Mouse (Mus musculus) intestine, postnatal 0 days (tissue): ENCODE results near the gene Fdxr. TPM values are rescaled to one million over a fixed set of nuclear protein-coding genes. Genes with fewer than 3 reads are reported as not detected.

Experiments used
- ATAC-seq: fragments of 200-750 bp; cut with Nextera tagmentation; 2 replicates; pipeline ENCODE4 v1.8.0; 2017; ENCODE audit warnings: mild to moderate bottlenecking, moderate TSS enrichment, moderate library complexity
- H3K27ac ChIP-seq: fragments of 300-500 bp; sonication (generic); 2 replicates; pipeline ENCODE4 v1.5.1; 2014; ENCODE audit warnings: mild to moderate bottlenecking, low read depth, low read length, moderate library complexity
- H3K27me3 ChIP-seq: fragments of 300-500 bp; sonication (generic); replicated peaks from 2 replicates; pipeline ENCODE4 v1.6.1; 2014; ENCODE audit warnings: low read length, mixed read lengths; ENCODE audit not compliant: control insufficient read depth, insufficient read depth
- H3K36me3 ChIP-seq: fragments of 300-500 bp; sonication (generic); 2 replicates; pipeline ENCODE4 v1.6.1; 2014; ENCODE audit warnings: mild to moderate bottlenecking, moderate library complexity; ENCODE audit not compliant: control insufficient read depth, insufficient read depth
- H3K4me1 ChIP-seq: fragments of 300-500 bp; sonication (generic); replicated peaks from 2 replicates; pipeline ENCODE4 v1.6.1; 2014; ENCODE audit warnings: antibody characterized with exemption, low read length, mixed read lengths; ENCODE audit not compliant: control insufficient read depth, insufficient read depth
- H3K4me2 ChIP-seq: fragments of 300-500 bp; sonication (generic); replicated peaks from 2 replicates; pipeline ENCODE4 v1.6.1; 2014; ENCODE audit warnings: low read depth, mild to moderate bottlenecking, moderate library complexity
- H3K4me3 ChIP-seq: fragments of 300-500 bp; sonication (generic); 2 replicates; pipeline ENCODE4 v1.5.1; 2014; ENCODE audit warnings: low read depth, low read length
- H3K9ac ChIP-seq: fragments of 300-500 bp; sonication (generic); 2 replicates; pipeline ENCODE4 v1.6.1; 2014; ENCODE audit warnings: mild to moderate bottlenecking, low read depth, low read length
- H3K9me3 ChIP-seq: fragments of 300-500 bp; sonication (generic); 2 replicates; pipeline ENCODE4 v1.6.1; 2016; ENCODE audit warnings: mixed run types; ENCODE audit not compliant: control insufficient read depth
- CTCF ChIP-seq: sonication (generic); IDR thresholded peaks from 2 replicates; pipeline ENCODE4 v1.5.1; 2016; ENCODE audit warnings: low read depth, mild to moderate bottlenecking, control low read depth, antibody characterized with exemption, moderate library complexity
- WGBS: fragments of 180-500 bp; shearing (Covaris S2); extraction: QIAGEN DNeasy Blood & Tissue Kit; methylation state at CpG from one replicate; pipeline ENCODE4 v1.1.7; 2014; 5-methylcytosine and 5-hydroxymethylcytosine counted together
- polyA plus RNA-seq: library from polyadenylated mRNA; unstranded; fragments of >200 nt; fragmentation: Nextera tagmentation; extraction: Ambion mirVana; gene quantifications from 2 replicates; pipeline ENCODE4 v1.2.1, GENCODE M21; 2015

The Fdxr gene
- polyA plus RNA-seq, 1 experiment from 2014 or later = 8.0 TPM

- H3K27me3 ChIP-seq = no peaks in the 10 kb centered on the region
- no peak overlapping the region for H3K4me2 ChIP-seq
- peaks cover 3% of the 10 kb centered on the region; the same call in 1 of the 2 replicates for H3K4me1 ChIP-seq
- WGBS = 70% methylated on average over 7 of the region's 7 CpGs
- ATAC-seq = no peak
- H3K9ac ChIP-seq = no peak overlapping the region
- no peak overlapping the region for H3K4me3 ChIP-seq
- peaks cover 12% of the 10 kb centered on the region for H3K36me3 ChIP-seq
- no peak overlapping the region for H3K27ac ChIP-seq
- TF ChIP-seq CTCF = no peak
- no peaks in the 10 kb centered on the region for H3K9me3 ChIP-seq
These were observed 3.1 kb downstream of the Fdxr start for GRCm38 (mm10) chr11:115273735-115274134.

GRCm38 (mm10) chr11:115272894-115273498 is 3.9 kb downstream of the Fdxr start:
- Histone ChIP-seq H3K27me3 (peaks cover 6% of the 10 kb centered on the region; the same call in 1 of the 2 replicates), H3K4me2 (no peak overlapping the region), H3K36me3 (peaks cover 19% of the 10 kb centered on the region), H3K4me3 (no peak overlapping the region), H3K9me3 (no peaks in the 10 kb centered on the region), H3K4me1 (peaks cover 3% of the 10 kb centered on the region; the same call in 1 of the 2 replicates), H3K9ac (no peak overlapping the region), H3K27ac (no peak overlapping the region)
- 78% methylated on average over 10 of the region's 10 CpGs for WGBS
- no peak for TF ChIP-seq CTCF
- ATAC-seq = no peak

- WGBS = 78% methylated on average over 10 of the region's 10 CpGs
- peaks cover 21% of the 10 kb centered on the region for H3K27me3 ChIP-seq
- H3K9ac ChIP-seq = no peak overlapping the region
- no peak overlapping the region for H3K4me3 ChIP-seq
- no peak for ATAC-seq
- peaks cover 3% of the 10 kb centered on the region; the same call in 1 of the 2 replicates for H3K4me1 ChIP-seq
- no peaks in the 10 kb centered on the region for H3K9me3 ChIP-seq
- H3K4me2 ChIP-seq = no peak overlapping the region
- no peak for TF ChIP-seq CTCF
- H3K27ac ChIP-seq = no peak overlapping the region
- peaks cover 24% of the 10 kb centered on the region for H3K36me3 ChIP-seq
These were observed 5.4 kb downstream of the Fdxr start for GRCm38 (mm10) chr11:115271481-115271880.

GRCm38 (mm10) chr11:115271052-115271451 is 5.8 kb downstream of the Fdxr start:
- Histone ChIP-seq H3K9ac (no peak overlapping the region), H3K4me2 (no peak overlapping the region), H3K27ac (no peak overlapping the region), H3K9me3 (no peaks in the 10 kb centered on the region), H3K36me3 (peaks cover 24% of the 10 kb centered on the region), H3K4me3 (no peak overlapping the region), H3K27me3 (peaks cover 26% of the 10 kb centered on the region), H3K4me1 (peaks cover under 1% of the 10 kb centered on the region; the same call in 1 of the 2 replicates)
- TF ChIP-seq CTCF = no peak
- WGBS = 81% methylated on average over 9 of the region's 9 CpGs
- no peak for ATAC-seq

GRCm38 (mm10) chr11:115270148-115270861 is 6.5 kb downstream of the Fdxr start:
- no peak overlapping the region for H3K27ac ChIP-seq
- no peaks in the 10 kb centered on the region for H3K4me1 ChIP-seq
- 32% methylated on average over 19 of the region's 19 CpGs for WGBS
- H3K4me3 ChIP-seq = no peak overlapping the region
- no peak for ATAC-seq
- H3K36me3 ChIP-seq = peaks cover 24% of the 10 kb centered on the region
- no peak overlapping the region for H3K9ac ChIP-seq
- peak; percentile 94 for TF ChIP-seq CTCF
- peaks cover 33% of the 10 kb centered on the region for H3K27me3 ChIP-seq
- no peaks in the 10 kb centered on the region for H3K9me3 ChIP-seq
- H3K4me2 ChIP-seq = no peak overlapping the region

- Histone ChIP-seq H3K27ac (no peak overlapping the region), H3K9ac (no peak overlapping the region), H3K4me2 (no peak overlapping the region), H3K4me1 (no peaks in the 10 kb centered on the region), H3K36me3 (peaks cover 24% of the 10 kb centered on the region), H3K9me3 (no peaks in the 10 kb centered on the region), H3K4me3 (no peak overlapping the region), H3K27me3 (peaks cover 41% of the 10 kb centered on the region)
- no peak for TF ChIP-seq CTCF
- ATAC-seq = no peak
- 91% methylated on average over 26 of the region's 27 CpGs for WGBS
These were observed 7.4 kb downstream of the Fdxr start for GRCm38 (mm10) chr11:115269330-115270066.
